Mouse (Mus musculus): Measurements from ENCODE around the gene Zfp882.

GRCm38 (mm10) chr8:71961796-71962195 is 53.4 kb downstream of the Zfp882 start:
- TF ChIP-seq CTCF (conservative IDR thresholded peaks at IDR 0.05; ENCODE audit: low read length) (no peak), NANOG (IDR thresholded peaks at IDR 0.05; ENCODE audit: borderline replicate concordance, low read length) (no peak)

Data from E14TG2a.4 (cell line).